Mouse (Mus musculus) liver, adult 2 months (tissue): Measurements from ENCODE around the gene Fbxo47.

Experiments used
- CTCF ChIP-seq: fragments of 200-500 bp; IDR thresholded peaks from 2 replicates; pipeline ENCODE4 v1.5.1; 2011; ENCODE audit warnings: low read depth, low read length, control low read depth
- POLR2A ChIP-seq: fragments of 200-500 bp; IDR thresholded peaks from 2 replicates; pipeline ENCODE4 v1.6.1; 2011; ENCODE audit warnings: low read length, control low read depth; ENCODE audit not compliant: insufficient read depth; ENCODE audit errors: extremely low read depth

DNA sequence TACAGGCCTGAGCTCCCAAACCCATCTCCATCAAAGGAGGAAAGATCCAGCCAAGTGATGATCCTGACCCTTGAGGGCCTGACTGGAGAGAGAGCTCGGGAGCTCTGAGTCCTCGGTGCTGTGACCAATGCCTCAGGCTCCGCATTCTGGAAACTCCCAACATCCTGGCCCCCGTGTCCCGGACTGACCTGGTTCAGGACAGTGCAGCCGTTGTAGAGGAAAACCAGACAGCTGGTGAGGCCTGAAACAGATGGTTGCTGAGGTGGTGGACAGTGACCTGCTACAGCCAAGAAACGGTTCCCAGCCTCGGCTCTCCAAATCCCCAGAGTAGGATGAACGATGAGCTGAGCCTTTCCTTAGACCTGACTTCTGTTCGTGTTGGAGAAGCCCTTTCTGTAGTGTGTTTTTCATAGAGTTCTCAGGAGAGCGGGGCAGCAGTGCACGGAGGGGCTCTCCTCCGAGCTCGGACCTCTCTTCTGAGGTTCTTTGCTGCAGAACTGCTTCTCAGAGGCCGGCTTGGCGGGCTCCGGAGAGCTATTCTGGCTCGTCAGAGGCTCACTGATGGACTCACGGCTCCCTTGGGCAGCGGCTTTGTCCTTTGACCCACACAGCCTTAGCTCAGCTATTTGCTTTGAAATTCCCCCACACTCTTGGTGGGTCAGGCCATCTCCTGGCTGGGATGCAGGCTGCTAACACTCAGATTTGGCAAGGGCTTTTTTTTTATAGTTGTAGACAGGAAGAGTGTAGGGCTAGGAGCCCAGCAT, 60.9 kb downstream of the Fbxo47 start:
- TF ChIP-seq CTCF (no peak), POLR2A (no peak)
